Mouse (Mus musculus): Measurements from ENCODE around the gene Irs2. TPM values are rescaled to one million over a fixed set of nuclear protein-coding genes. Genes with fewer than 3 reads are reported as not detected.

The Irs2 gene
- total RNA-seq, 2 experiments from 2014 or later = 15.8 to 16.5 TPM

DNA sequence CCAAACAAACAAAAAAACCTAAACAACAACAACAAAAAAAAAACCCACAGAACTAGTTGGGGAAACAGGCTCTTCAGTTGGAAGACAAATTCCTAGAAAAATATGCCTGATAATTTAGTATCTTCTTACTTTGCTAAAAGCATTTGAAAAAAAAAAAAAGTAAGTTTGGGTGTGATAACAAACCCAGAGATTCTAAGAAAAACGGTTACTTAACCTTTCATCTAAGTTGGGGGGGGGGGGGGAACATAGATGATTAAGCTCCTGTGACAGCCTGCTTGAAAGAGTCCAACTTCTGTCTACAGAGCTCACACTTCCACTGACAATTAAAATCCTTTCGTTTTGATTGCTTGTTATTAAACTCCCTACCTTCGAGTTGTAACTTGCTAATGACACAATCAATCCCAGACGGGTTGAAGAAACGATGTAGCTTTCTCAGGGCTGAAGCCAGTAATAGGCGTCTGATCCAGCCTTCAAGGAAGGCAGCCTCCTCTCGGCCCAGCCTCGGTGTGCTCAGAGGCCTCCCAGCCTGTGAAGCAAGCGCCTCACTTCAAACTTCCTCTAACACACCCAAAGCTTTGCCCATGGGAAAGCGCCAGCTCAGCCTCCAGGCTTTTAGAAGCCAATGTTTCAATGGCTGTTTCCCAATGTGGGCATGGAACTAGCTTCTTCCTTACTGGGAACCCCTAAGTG lies 17.7 kb downstream of the Irs2 start:
- no peak for DNase-seq (ENCODE audit: low spot score in 2 of 2)

DNA sequence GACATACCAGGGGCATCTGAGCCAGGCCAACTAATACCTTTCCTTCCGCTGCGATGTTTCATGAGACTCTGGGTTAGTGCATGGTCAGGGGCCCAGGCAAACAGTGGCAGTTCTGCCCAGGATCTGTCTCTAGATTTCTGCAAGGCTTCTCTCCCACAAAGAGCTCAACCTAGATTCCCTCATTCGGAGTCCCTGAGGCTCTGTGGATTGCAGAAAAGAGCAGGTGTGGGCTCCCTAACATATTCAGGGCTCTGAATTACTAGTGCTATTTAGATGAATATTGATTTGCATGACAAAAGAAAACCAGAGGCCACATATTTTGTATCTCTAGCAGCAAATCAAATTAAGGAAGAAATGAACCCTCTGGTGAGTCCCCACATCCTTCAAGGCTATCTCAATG lies 18.3 kb downstream of the Irs2 start:
- no peak for DNase-seq (ENCODE audit: low spot score in 2 of 2)

DNA sequence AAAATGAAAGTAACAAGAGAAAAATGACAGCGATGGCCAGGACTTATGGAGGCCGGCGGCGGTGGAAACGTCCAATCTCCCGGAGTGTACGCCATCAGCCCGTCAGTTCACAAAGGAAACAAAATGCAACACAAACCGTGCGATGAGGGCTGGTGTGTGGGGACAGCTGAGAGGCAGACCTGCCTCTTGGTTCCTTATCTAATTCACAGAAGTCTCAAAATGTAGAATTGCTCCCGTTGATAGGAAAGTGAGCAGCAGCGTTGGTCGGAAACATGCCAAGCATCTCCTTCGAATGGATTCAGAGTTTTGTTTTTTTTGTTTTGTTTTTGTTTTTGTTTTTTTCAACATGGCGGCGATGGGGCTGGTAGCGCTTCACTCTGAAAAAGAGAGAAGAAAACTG lies 21.6 kb downstream of the Irs2 start:
- no peak for DNase-seq (ENCODE audit: low spot score in 2 of 2)

DNA sequence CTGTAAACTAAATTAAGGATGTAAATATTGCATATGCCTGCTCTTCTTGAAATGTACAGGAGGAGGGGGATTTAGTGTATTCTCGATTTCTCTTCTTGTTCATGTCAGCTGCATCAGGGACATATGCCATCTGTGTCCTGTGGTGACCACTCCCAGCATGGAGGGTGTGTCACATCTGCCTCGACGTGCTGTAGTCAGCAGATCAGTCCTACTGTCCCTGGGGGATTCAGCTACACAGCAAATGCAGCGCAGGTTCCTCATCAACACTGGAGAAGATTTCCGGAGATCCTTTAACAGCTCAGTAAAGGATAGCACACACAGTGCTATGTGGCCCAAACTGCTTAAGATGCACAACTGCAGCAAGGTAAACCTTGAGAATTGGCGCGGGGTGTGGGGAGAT lies 23.2 kb downstream of the Irs2 start:
- no peak for DNase-seq (ENCODE audit: low spot score in 2 of 2)

- DNase-seq (ENCODE audit: low spot score in 2 of 2) = no peak
These were observed 27.4 kb downstream of the Irs2 start for GRCm38 (mm10) chr8:10980876-10981275.

- DNase-seq (ENCODE audit: low spot score in 2 of 2) = no peak
These were observed 28.3 kb downstream of the Irs2 start for GRCm38 (mm10) chr8:10979916-10980315.

GRCm38 (mm10) chr8:10979196-10979794 lies 29.0 kb downstream of the Irs2 start:
- no peak for DNase-seq (ENCODE audit: low spot score in 2 of 2)

DNA sequence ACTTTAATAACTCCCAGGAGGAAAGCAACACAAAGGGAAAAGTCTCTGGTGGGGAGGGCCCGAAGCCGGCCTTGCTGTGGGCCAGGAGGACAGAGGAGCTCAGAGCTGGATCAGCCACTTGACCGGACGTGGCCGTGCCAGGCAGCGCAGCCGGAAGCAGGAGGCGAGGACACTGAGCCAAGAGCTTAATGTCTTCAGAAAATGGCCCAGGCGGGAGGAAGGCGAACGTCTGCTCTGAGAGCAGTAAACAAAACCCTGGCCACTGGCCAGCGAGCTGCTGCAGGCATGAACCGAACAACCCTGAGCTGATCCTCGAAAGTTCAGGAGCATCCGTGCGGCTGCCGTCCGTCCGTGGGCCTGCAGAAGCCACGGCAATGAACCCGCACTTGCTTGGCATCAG lies 29.9 kb downstream of the Irs2 start:
- DNase-seq (ENCODE audit: low spot score in 2 of 2) = peak; percentile 54 to 80

GRCm38 (mm10) chr8:10977742-10978376 lies 30.4 kb downstream of the Irs2 start:
- DNase-seq (ENCODE audit: low spot score in 2 of 2) = peak in 1 of 2 experiments; percentile 54

GRCm38 (mm10) chr8:10974659-10975058 lies 33.6 kb downstream of the Irs2 start:
- DNase-seq (ENCODE audit: low spot score in 2 of 2) = no peak

DNA sequence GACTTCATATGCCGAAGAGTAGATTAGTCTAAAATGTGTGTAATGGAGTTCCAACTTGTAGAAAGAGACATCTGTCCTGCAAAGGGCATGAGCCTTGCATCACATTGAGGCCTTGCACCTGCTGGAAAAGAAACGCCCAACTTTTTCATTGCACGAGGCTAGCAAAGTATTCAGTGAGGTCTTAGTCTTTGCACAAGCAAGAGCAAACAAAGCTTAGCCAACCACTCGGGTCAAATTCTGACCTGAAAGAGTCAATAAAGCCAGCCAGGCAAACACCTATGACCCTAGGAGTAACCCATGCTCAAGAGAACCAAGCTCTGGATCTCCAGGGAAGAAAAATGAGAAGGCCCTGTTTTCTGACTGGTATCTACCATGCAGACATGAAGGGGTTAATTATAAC lies 34.1 kb downstream of the Irs2 start:
- DNase-seq (ENCODE audit: low spot score in 2 of 2) = no peak

GRCm38 (mm10) chr8:10972851-10973452 lies 35.3 kb downstream of the Irs2 start:
- DNase-seq (ENCODE audit: low spot score in 2 of 2) = no peak

DNA sequence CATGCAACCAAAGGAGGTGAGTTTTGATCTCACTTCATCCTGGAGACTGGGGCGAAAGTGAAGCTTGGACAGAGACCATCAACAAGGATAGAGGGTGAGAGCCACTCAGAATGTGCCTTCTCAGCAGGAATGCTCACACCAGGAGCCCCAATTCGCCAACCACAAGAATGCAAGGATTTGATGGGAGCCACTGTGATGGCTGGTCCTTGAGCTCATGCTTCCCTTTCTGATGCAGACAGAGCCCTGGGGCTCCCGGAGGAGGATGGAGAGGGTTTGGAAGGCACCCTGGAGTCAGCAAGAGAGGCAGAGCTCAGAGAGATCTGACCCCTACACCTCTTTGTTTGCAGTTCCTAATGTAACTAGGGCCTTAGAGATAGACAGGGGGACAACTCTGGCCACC lies 36.3 kb downstream of the Irs2 start:
- no peak for DNase-seq (ENCODE audit: low spot score in 2 of 2)

DNA sequence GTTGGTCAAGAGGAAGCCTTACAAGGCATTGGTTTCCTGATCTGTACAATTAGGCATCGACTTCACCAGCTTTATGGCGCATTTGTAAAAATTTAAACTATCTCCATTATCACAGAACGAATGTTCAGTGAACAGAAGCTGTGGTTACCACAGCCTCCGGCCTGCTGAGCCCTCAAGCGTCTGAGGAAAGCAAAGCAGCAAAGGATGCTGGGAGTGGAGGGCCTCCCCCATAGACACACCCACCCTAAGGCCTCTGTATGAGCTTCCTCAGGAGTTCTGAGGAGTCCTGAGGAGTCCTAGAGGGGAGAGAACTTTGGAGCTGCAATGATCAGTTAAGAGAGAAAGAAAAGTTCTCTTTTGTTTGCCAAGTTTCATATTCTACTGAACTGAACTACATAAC lies 36.7 kb downstream of the Irs2 start:
- DNase-seq (ENCODE audit: low spot score in 2 of 2) = no peak

GRCm38 (mm10) chr8:10970496-10971456 lies 37.5 kb downstream of the Irs2 start:
- DNase-seq (ENCODE audit: low spot score in 2 of 2) = no peak

DNA sequence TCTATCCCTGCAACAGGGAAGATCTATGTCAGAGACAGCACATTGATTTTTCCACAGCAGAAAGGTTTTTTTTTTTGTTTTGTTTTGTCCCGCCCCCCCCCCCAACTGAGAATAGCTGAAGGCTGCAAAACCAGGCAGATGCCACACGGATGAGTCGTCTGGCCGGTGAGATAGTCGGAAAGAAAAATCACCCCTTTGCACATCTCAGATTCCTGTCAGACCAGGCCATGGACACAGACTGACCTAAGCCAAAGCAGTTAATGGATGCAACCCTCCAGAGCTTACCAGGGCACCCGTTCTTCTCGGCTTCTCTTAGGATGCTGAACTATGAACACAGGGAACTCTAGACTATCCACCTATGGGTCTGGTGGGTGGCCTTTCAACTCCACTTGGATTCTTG lies 39.6 kb downstream of the Irs2 start:
- DNase-seq (ENCODE audit: low spot score in 2 of 2) = no peak

DNA sequence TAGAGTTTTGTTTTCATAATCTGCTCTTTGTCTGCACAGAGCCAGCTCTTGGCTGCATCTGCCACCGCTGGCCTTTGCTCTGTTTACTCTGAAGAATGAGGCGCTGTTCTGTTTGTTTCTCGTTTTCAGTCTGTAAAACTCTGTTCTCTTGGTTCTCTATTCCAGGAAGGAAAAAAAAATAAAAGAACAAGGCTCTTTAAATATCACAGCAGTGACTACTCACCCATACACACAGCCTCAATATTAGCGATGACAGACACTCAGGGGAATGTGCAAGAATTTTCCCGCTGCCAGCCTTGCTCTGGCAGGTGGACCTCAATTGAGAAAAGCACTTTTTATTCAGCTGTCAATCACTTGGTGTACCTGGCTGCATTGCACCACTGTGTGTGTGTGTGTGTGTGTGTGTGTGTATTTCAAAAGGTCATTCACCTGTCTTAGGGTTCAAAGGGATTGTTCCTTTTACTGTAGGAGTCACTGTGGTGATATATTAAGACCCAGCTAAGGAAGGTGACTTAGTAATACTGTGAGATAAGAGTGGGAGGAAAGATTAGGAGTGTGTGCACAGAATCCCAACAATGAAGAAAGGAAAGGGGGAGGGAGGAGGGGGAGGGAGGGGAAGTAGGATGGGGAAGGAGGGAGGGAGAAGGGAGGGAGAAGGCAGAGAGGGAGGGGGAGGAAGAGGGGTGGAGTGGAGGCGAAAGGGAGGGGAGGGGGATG lies 42.7 kb downstream of the Irs2 start:
- no peak for DNase-seq (ENCODE audit: low spot score in 2 of 2)

- no peak for DNase-seq (ENCODE audit: low spot score in 2 of 2)
These were observed 43.7 kb downstream of the Irs2 start for GRCm38 (mm10) chr8:10964511-10965099.

DNA sequence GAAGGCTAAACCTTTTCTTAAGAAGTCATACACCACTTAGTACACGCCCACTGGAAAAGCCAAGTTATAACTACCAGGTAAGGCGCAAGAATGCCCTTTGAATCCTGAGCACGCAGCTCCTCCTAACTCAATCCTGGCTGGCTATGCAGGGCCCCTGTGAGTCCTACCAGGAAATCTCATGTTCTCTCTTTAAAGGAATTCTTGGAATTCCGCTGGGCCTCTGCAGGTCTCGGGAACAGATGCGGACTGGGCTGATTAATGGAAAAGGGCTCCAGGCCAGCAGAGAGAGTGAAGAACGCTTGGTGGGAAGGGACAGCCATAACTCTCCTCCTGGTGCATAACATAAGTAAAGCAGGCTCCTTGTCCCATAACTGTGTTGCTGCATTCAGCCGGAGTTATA lies 46.3 kb downstream of the Irs2 start:
- peak in 1 of 2 experiments; percentile 67 for DNase-seq (ENCODE audit: low spot score in 2 of 2)

GRCm38 (mm10) chr8:10960277-10960819 lies 47.9 kb downstream of the Irs2 start:
- peak in 1 of 2 experiments; percentile 48 for DNase-seq (ENCODE audit: low spot score in 2 of 2)
